Mouse (Mus musculus) retina, embryonic 14.5 days (tissue): ENCODE measurements at regions not wholly inside any gene's neighbourhood (a gene's known extent, or its start where the extent isn't known, plus 50 kb on each side); places are given as distances from the start of the nearest gene placed in this dataset.

Experiments
- DNase-seq: peaks from one replicate; pipeline ENCODE4 v3.0.0-alpha.2; 2015; ENCODE audit warnings: low spot score

DNA sequence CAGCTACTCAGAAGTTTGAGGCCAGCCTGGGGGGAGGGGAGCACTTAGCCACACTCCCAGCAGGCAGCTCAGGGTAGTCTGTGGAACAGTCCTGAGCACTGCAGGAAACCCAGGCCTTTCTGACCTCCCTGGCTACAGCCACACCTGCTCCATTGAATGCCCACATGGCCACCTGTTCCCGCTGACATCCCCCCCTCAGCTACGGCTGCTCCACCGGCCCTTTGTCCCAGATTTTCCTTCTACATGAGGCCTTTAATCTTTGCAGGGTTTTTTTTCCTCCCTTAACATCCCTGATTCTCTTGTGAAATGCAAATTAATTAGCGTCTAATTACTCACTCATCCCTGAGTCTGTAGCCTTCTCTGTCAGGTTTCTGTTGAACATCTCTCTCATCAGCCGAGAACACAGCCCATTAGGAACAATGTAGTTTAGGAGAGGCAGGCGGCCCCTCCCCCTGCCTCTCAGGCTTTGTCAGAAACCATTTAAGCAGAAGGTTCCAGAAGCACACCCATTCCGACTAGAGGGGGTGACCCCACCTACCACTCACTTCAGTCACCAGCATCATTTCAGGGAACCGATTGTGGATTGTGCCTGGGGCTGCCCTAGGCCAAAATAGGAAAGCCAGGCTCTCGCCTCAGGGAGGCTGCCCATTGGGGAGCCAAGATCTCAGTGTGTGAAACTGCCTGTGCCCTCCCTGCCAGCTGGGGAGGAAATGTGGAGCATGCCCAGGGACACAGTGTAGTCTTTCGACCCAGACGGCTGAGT lies 78.8 kb upstream of the Tle3 start:
- peak; percentile 88 for DNase-seq

DNA sequence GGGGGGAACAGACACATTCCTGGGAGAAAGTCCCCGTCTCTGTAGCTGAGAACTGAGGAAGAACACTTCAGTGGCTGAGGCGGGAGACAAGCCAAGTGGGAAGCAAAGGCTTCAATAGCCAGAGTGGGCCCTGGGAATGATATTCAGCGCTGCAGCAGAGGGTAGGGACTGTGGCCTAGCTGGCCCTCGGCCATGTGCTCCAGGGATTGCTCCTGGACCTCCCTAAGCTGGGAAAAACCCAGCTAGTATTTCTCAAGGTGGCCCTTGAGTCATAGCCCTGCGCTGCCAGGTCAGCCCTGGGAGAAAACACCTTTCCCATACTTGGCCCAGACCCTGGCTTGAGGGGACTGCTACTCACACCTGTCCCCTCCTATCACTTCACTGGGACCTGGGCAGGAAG lies 77.2 kb upstream of the Tle3 start:
- no peak for DNase-seq

DNA sequence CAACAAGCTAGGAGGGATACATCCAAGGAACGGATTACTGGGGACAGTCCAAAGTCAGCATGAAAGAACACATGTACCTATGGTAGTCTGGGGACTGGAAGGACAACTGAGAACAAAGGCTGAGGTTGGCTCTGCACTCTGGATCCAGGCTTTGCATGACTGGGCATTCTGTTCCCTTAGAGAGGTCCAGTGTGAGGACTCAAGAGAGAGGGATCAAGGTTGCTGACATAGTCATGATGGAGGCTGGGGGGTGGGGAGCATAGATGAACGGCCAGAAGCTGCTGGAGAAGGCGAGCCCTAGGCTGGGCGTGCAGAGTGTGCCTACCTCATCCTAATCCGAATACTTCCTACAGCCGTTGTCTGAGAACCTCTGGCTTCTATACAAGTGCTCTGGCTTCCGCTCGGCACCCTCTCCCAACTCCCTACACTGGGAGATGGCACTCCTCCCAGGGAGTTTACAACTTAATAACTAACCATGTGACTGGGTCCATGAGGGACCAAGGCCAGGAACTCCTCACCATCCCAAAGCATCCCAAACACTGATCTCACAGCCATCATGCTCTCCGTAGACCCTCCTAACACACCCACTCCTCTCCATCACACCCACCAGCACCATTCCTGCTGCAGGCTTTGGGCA lies 75.7 kb upstream of the Tle3 start:
- DNase-seq, result no peak

DNA sequence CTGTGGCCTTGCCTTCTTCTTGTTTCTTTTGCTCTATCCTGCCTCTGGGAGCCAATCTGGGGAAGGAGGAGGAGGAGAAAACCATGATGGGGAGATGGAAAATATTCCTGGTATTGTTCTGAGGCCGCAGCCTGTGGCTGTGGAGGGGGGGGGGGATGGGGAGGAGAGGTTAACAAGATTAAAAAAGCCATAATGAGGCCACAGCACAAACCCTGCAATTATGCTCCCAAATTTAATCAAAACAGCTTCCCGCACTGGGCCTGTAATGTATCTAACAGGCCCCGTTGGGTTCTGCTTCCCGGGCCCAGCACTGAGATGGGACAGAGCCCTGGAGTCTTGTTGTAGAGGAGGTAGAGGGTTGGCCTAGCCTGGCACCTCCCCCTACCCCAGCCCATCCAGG lies 74.8 kb upstream of the Tle3 start:
- DNase-seq, result no peak

DNA sequence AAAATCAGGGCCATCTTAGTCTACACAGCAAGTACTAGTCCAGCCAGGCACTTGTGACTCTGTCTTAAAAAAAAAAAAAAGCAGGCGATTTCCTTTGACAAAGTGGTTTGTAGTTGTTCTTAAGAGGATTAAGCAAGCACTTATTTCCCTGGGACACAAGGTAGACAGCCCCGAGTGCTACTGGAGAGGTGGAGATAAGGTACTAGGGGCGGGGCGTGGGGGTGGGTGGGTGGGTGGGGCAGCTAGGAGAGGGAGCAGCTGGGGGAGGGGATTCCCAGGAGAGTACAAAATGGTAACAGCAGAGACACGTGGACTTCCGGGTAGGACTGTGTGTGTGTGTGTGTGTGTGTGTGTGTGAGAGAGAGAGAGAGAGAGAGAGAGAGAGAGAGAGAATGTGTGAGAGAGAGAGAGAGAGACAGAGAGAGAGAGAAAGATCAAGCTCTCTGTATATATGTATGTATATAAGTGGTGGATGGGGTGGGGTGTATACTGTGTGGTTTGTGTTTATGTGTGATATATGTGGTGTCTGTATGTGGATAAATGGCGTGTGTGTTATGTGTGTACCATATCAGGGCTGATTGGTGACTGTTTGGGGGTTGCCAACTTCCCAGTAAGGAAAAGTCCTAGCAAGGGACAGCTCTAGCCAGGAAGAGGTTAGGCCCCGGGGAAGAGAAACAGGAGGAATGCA lies 72.1 kb upstream of the Tle3 start:
- no peak for DNase-seq

DNA sequence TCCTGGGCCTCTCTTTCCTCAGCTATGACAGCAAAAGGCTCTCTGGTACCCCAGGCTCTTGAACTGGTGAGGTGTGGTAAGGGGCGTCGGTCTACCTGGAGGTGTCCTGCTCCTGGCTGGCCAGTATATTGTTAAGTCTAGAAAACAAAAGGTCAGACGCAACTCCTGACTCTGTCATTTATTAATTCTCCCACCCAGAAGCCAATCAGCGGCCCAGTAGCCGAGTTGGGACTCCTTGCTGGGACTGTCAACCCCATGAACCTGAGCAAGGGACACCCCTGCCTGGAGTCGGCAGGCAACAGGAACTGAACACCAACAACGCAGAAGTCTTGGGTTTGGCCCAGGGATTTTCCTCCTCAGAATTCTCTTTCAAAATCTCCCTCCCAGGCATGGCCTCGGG lies 71.1 kb upstream of the Tle3 start:
- DNase-seq, result no peak

DNA sequence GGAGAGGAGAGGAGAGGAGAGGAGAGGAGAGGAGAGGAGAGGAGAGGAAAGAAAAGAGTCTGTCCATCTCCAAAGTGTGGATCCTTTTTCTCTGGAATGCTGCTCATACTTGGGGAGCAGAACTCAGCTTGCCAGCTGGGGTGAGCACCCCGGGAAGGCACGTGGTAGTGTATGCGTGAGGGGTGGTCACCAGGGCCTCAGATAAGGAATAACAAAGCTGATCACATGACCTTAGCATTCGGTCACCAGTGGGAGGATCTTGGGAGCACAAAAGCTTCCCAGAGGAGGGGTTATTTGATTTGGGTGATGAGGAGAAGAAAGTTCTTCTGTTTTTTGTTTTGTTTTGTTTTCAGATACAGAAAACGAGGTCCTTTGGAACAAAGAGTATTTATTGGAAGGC lies 69.4 kb upstream of the Tle3 start:
- no peak for DNase-seq

DNA sequence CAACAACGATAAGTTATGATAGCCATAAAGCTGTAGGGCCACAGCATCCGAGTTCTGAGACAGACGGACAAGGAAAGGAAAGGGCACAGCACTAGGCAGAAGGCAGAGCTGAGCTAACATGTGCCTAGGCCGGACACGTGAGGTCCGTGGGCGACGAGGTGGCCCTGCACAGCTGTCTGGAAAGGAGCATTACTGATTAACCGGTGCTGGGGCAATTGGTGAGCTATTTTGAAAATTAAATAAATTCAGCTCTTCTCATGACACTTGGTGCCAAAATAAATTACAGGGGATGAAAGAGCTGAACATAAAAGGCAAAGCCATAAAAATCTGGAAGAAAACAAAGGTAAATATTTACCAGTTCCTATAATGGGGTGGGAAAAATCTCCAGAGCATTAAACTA lies 65.9 kb upstream of the Tle3 start:
- DNase-seq, result no peak

DNA sequence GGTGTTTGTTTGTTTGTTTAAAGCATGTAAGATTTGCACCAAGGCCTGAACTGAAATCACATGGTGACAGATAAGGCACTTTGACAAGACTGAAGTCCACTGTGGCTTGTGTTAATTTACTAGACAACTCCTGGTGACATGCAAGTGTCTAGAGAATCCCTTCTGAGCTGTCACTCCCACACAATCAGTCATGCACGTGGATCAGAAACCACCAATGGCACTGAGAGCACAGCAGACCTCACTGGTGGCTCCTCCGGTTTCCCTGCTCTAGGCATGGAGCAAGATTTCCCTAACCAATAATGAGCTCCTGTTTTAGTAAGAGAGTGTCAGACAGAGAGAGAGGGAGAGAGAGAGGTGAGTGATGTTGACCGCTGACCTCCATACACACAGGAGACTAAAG lies 63.1 kb upstream of the Tle3 start:
- no peak for DNase-seq

DNA sequence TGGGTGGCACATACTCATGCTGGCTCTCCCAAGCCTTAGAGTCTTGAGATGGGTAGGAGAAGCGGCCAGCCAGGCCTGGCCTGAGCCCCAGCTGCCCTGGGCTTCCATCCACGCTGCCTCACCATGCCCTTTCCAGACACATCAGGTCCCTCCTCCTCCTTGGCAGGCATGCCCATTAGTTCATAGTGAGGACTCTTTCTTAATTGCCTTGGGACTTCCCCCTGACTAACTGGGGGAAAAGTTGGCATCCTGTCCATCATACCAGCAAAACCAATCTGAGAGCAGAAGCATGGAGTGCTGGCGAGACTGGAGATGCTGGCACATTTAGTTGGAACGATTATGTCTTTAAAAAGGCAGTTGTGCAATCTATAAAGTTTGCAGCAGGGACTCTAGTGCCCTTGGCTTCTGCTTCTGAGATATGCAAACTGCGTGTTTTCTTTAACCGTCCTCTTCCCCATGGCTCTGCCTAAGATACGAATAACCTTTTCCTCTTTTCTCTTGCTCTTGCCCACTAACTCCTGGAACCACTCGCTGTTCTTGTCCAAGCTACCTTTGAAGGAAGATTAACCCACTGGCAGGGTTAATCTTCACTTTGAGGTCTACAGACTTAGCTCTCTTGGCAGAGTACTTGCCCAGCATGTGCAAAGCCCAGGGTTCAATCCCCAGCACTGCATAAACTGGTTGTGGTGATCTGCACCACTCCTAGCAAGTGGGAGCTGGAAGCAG lies 62.2 kb upstream of the Tle3 start:
- DNase-seq, result no peak

DNA sequence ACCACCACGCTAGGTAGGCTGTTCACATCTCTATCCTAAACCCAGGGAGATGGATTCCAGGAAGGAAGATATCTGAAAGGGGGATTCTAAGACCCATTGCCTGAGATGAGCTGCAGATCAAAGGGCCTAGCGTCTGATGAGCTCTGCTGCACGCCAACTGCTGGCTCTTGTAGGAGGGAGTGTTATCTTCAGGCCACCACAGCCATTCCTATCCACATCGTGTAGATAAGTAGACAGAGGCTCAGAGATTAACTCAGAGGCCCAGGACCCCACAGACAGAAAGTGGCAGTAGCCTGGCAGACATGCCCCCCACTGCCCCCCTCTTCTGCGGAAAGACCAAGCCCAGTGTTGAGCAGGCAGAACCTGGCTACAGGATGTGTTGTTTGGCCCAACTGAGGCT lies 61.6 kb upstream of the Tle3 start:
- DNase-seq, result no peak

DNA sequence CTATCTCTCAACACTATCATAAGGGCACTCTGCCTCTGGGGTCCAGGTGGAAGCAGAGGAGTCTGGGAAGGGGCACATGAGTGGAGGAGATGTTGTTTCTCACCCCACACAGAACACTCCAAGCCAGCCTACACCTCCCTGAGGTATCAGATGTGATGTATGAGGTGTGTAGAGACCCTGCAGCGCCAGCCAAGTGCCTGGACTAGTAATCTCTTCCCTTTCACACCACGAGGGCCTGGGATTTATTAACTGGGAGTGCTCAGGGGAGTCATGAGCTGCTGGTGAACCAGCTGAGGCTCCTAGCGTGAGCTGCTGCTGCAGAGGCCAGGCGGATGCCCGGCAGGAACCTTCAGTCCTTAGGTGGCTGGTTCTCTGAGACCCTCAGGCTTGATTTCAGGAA lies 60.6 kb upstream of the Tle3 start:
- DNase-seq, result no peak

DNA sequence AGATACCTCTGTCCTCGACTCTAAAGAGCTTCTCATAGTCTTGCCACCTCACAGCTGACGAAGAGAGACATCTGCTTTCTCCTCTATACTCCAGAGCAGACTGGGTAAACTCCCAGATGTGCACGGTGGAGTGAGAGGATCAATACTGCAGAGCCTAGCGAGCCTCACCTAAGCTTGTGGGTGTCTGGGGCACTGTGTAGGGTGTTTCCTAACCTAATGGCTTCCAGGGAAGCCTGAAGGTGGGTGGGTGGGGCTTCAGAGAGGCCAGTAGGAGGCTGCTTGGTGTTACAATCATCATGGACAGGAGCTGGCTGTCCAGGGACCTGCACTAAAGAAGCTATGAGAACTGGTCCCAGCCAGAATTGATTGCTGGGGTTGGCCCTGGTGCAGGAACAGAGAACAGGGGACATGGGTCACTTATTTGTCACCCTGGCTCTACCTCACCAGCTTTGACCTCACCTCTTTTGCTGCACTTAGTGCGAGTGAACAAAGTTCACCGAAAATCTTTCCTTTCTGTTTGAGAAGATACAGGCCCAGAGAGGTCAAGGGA lies 57.5 kb upstream of the Tle3 start:
- no peak for DNase-seq

DNA sequence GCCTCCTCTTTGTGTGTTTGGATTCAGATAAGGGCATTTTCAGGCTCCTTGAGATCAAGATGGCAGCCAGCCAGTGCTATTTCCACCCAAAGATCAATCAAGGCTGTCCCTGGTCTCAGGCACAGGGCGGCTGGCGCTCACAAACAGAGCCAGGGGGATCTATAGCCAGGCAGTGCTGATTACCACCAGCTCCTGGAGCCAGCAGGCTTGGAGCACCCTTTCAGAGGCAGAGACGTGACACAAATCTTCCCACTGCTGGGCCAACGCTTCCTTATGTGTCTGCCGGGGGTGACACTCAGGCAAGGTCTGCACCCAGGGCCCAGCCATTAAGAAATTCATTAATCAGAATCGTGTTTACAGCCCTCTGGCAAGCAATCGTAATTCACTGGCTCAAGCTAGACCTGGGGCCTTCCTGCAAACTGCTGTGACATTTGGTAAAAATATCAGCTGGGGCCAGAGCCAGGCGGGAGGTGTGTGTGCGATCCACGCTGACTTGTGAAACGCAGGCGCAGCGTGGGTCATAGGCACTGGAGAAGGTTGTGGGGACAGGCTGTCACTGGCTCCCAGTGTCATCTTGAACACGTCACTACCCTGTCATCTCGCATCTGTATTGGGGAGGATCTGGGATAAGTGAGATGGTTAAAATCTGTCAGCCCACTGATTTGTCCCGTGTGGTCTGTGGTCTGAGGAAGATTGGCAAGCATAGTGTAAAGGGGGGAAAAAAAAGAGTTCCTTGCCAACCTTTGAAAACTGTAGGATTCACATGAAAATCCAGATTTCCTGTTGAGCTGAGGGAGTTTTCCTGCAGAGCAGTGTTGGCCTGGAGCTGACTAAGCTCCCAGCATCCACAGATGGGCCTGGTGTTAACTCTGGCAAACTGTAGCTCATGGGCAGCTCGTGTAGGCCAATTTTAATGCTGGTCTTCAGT lies 56.5 kb upstream of the Tle3 start:
- DNase-seq, result no peak

DNA sequence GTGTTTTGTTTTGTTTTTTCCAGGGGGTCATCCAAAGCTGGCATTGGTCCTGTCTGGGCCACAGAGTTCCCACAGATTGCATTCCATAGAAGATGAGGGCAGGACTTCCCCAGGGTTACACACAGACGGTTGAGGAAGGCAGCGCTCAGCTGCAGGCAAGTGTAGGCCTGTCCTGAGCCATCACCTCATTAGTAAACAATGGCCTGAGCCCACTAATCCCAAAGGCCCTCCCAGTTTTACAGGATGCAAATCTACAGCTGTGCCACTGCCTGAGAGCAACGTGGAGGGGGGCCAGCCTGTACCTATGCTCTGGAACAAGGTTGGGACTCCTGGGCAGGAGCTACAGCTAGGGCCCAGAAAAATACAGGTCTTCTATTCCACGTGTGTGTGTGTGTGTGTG lies 55.7 kb upstream of the Tle3 start:
- DNase-seq, result peak; percentile 60

DNA sequence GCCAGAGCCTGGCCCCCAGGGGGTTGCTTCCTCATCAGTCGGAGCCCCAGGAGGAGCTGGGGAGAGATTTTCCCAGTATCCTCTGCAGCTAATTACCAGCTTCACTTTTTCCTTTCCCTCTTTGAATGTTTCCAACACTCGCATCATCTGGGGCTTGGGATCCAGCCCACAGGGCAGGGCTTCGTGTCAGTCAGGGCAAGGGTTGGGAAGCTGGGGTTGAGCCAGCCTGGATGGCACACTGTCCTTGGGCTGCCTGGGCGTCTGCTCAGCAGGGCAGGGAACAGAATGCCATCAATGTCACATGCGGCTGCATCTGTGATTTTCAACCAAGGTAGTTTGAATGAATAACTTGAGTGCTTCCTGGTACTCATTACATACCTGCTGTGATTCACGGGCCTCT lies 52.4 kb upstream of the Tle3 start:
- DNase-seq, result no peak

DNA sequence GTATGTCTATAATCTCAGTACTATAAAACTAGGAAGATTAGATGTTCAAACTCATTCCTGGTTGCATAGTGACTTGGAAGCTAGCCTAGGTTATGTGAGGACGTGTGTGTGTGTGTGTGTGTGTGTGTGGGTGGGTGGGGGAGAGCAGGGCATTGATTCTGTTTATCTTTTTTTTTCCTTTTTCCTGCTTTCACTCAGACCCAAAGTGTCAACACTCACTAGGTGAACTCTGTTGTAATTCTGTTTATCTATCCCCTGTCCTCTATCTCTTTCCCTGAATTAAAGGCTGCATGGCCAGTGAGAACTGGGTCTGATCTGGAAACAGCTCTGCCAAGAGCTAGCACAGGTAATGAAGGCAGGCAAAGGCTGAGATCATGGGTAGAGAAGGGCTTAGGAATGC lies 50.9 kb upstream of the Tle3 start:
- DNase-seq, result no peak

DNA sequence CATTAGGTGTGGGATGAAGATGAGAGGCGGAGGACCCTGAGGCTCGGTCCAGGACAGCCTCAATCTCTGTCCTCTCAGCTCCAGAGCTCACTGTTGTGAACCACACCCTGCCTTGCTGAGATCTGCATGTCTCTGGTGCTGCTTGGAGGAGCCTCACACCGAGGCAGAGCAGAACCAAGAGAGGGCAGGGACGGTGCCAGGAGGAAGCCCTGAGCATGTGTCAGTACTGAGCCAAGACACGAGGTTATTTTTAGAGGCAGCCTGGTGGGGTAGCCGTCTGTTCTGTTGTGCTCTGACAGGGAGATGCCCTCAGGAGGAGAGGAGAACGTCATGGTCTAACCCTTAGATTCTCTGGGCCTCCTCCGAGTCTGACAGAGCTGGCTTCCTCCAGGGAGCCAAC lies 50.3 kb upstream of the Tle3 start:
- DNase-seq, result no peak

DNA sequence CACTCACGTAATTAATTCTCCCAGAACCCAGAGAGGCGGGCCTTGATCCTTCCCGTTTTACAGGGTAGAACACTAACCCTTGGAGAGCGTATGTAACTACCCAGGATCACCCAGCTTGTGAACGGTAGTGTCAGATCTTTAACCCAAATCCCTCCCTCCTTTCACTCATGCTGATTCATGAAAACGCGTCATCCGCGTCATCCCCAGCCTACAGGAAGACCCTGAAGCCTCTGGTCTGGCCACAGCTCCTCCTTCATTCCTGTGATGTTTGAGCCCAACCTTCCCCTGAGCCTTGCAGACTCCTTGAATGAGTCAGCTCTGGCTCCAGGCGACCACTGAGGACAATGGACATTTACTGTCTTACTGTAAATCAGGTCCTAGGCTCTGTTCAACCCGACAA lies 49.8 kb upstream of the Tle3 start:
- DNase-seq, result no peak
